Mouse (Mus musculus): ENCODE measurements around the gene Dda1.

DNA sequence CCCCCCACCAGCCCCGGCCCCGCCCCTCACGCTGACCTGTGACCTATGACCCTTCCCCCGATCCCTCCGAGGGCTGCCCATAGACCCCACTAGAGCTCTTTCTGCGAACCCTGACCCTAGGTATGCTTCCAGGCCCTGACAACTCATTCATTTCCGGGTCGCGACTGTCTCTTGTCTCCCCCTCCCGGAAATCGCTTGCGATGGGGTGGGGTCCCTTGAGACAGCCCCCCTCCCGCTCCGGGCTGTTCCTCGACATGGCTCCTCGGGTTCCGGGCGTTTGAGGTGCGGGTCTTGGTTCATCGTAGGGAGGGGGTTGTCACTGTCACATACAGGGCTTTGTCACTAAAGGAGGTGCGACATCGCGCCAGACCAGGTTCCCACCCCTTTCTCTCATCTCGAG, 412 bp downstream of the Dda1 start:
- TF ChIP-seq GATA1 (IDR thresholded peaks at IDR 0.05; ENCODE audit: low read length) (no peak), TAL1 (IDR thresholded peaks at IDR 0.05; ENCODE audit: low read length) (no peak)

Measured in erythroblast, embryonic 14.5 days (primary cell).